Mouse (Mus musculus) lung, embryonic 16.5 days (tissue): Measurements from ENCODE around the gene Tas1r2. TPM values are rescaled to one million over a fixed set of nuclear protein-coding genes. Genes with fewer than 3 reads are reported as not detected.
A peak's percentile ranks its signal among the peaks of the same experiment; 100 is the strongest.

ENCODE experiments used
- ATAC-seq: fragments of 200-750 bp; cut with Nextera tagmentation; 2 replicates; pipeline ENCODE4 v1.8.0; 2017; ENCODE audit warnings: low read depth, mild to moderate bottlenecking, moderate library complexity
- H3K27ac ChIP-seq: fragments of 300-500 bp; sonication (generic); 2 replicates; pipeline ENCODE4 v1.5.1; 2014; ENCODE audit warnings: mild to moderate bottlenecking, control low read depth, low read length
- H3K27me3 ChIP-seq: fragments of 300-500 bp; sonication (generic); 2 replicates; pipeline ENCODE4 v1.6.1; 2014; ENCODE audit warnings: low read depth, low read length, mixed read lengths; ENCODE audit not compliant: control insufficient read depth, insufficient read depth
- H3K36me3 ChIP-seq: fragments of 300-500 bp; sonication (generic); 2 replicates; pipeline ENCODE4 v1.6.1; 2014; ENCODE audit warnings: low read length; ENCODE audit not compliant: control insufficient read depth, insufficient read depth
- H3K4me1 ChIP-seq: fragments of 300-500 bp; sonication (generic); replicated peaks from 2 replicates; pipeline ENCODE4 v1.6.1; 2014; ENCODE audit warnings: low read length, mixed read lengths; ENCODE audit not compliant: control insufficient read depth, insufficient read depth
- H3K4me2 ChIP-seq: fragments of 300-500 bp; sonication (generic); 2 replicates; pipeline ENCODE4 v1.6.1; 2014; ENCODE audit warnings: low read depth, low read length, control low read depth
- H3K4me3 ChIP-seq: fragments of 300-500 bp; sonication (generic); 2 replicates; pipeline ENCODE4 v1.5.1; 2014; ENCODE audit warnings: mild to moderate bottlenecking, low read length, control low read depth
- H3K9ac ChIP-seq: fragments of 300-500 bp; sonication (generic); 2 replicates; pipeline ENCODE4 v1.6.1; 2014; ENCODE audit warnings: low read length, control low read depth
- H3K9me3 ChIP-seq: fragments of 300-500 bp; sonication (generic); 2 replicates; pipeline ENCODE4 v1.6.1; 2016; ENCODE audit warnings: low read length; ENCODE audit not compliant: control insufficient read depth
- WGBS: fragments of 180-500 bp; shearing (Covaris S2); extraction: QIAGEN DNeasy Blood & Tissue Kit; methylation state at CpG from one replicate; pipeline ENCODE4 v1.1.7; 2014; 5-methylcytosine and 5-hydroxymethylcytosine counted together
- polyA plus RNA-seq: library from polyadenylated mRNA; unstranded; fragments of >200 nt; fragmentation: Nextera tagmentation; extraction: Ambion mirVana; gene quantifications from 2 replicates; pipeline ENCODE4 v1.2.1, GENCODE M21; 2015

Gene Tas1r2
- polyA plus RNA-seq, 1 experiment from 2014 or later = not detected

DNA sequence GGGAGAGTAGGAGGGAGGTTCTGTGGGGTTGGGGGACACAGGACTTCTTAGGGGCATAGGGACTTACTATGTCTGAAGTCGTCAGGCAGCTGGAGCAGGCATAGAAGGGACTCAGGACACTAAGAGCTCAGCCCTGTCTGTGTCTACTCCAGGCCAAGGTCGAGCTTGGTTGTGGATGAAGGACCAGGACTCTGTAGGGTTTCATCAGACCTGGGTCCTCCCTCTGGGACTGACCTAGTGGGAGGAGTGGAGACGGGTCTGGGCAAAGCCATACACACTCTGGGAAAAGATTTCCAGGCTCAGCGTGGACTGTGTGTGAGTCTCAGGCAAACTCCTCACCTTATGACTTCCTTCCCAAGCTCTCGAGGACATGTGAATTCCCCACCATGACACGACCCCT is 33.6 kb upstream of the Tas1r2 start:
- H3K4me1 ChIP-seq = peaks cover 34% of the 10 kb centered on the region
- no peak overlapping the region for H3K4me3 ChIP-seq
- H3K27ac ChIP-seq = no peak overlapping the region
- 0 out of 2 replicates have a peak, but pooled peaks cover 6% of the 10 kb centered on the region for H3K36me3 ChIP-seq
- H3K4me2 ChIP-seq = no peak overlapping the region
- WGBS = 74% methylated on average over 6 of the region's 6 CpGs
- no peak overlapping the region for H3K9ac ChIP-seq
- no peaks in the 10 kb centered on the region for H3K9me3 ChIP-seq
- H3K27me3 ChIP-seq = no peaks in the 10 kb centered on the region
- ATAC-seq = no peak

DNA sequence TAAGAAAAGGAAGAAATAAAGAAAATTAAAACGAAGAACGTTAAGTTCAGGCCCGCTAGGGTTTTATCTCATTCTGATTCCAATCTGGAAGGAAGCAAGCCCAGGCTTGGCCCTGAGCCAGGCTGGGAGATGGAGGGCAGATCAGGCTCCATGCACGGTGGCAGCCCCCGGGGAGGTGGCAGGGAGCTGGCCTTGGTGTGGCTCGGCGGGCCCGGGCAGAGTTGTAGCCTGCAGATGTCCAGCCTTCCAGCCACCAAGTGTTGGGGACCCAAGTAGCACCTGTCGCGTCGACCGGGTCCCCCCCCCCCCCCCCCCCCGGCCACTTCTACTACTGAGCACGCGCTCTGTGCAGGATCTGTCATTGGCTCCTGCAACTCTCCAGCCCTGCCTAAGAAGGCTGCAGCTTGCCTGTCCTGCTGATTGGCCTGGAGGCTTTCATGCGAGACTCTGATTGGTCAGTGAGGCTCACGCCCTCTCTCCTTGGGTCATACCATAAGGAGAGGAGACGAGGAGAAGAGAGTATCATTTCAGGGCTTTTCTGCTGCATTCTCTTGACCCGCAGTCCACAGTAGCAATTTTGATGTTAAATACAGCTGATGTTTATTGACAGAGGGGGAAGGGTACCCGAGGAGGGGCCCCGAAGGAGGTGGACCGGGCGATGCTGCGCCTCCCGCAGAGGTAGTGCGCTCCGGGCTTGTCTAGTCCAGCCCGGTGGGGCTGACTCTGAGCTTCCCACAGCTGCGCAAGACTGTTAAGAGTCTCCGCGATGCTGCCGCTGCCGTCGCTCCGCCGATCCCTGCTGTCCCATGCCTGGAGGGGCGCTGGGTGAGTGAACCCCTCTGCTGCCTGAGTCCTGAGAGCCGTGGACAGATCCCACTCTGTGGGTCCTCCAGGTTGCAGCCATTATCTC is 30.7 kb upstream of the Tas1r2 start, which contains the start of gene Aldh4a1:
Gene Aldh4a1, plus strand, starts transcription at position 494 of the 910 bp plus-strand sequence.
- H3K4me3 ChIP-seq = peak within 1 kb of the TSS; percentile 66
- peak within 1 kb of the TSS; percentile 74 for H3K9ac ChIP-seq
- H3K9me3 ChIP-seq = no peaks in the 10 kb centered on the region
- under 1% methylated on average over 32 of the region's 38 CpGs for WGBS
- H3K36me3 ChIP-seq = no peaks in the 10 kb centered on the region
- H3K27me3 ChIP-seq = no peaks in the 10 kb centered on the region
- peaks cover 19% of the 10 kb centered on the region for H3K4me1 ChIP-seq
- peak within 1 kb of the TSS; percentile 89 for H3K4me2 ChIP-seq
- peak; percentile 100 for ATAC-seq
- H3K27ac ChIP-seq = peak within 1 kb of the TSS; percentile 66

DNA sequence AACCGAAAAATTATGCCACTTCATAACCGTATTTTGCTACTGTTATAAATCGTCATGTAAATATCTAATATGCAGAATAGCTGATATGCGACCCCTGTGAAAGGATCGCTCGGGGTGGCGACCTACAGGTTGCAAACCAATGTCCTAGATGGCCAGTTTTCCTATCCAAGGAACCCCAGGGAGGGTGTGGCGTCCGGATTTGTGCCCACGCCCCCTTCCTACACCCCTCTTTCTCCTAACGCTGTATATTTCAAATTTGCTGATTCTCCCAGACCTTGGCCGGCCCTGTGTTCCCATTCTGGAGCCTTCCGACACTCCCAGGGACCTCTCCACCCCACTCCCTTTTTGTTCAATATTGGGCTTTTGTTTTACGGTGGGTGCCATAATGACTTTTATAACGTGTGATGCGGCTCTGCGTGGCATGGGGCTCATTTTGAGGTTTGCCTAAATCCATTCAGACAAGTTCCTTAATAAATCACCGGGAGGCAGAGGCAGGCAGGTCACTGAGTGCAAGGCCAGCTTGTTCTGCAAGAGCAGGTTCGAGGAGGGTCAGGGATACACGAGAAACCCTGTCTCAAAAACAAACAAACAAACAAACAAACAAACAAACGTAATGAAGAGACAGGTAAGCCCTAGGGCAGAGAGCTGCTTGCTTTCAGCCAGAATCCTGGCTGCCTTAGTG is 29.8 kb upstream of the Tas1r2 start:
- peak overlapping the region; percentile 89 for H3K4me2 ChIP-seq
- peak overlapping the region; percentile 66; the same call in 1 of the 2 replicates for H3K27ac ChIP-seq
- H3K9ac ChIP-seq = peak overlapping the region; percentile 74
- peaks cover 19% of the 10 kb centered on the region for H3K4me1 ChIP-seq
- no peaks in the 10 kb centered on the region for H3K27me3 ChIP-seq
- ATAC-seq = no peak
- WGBS = 18% methylated on average over 21 of the region's 21 CpGs
- no peaks in the 10 kb centered on the region for H3K9me3 ChIP-seq
- H3K36me3 ChIP-seq = no peaks in the 10 kb centered on the region
- H3K4me3 ChIP-seq = peak overlapping the region; percentile 66

DNA sequence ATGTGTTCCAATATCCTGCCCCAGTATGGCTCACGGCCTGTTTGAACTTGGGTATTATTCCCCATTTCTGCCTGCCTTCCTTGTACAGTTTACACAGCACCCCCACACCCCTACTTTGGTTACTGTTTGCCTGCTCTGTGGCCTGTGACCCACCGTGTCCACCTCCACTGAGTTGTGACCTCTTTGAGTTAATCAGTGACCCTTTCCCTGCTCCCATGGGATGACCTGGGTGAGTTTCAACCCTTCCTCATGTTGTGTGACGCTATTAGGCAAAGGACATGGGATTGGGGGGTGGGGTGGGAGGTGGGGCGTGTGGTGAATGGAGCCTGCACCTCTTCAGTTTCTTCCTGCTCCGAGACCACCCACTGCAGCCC is 29.2 kb upstream of the Tas1r2 start:
- WGBS = 38% methylated on average over 5 of the region's 5 CpGs
- H3K27ac ChIP-seq = no peak overlapping the region

DNA sequence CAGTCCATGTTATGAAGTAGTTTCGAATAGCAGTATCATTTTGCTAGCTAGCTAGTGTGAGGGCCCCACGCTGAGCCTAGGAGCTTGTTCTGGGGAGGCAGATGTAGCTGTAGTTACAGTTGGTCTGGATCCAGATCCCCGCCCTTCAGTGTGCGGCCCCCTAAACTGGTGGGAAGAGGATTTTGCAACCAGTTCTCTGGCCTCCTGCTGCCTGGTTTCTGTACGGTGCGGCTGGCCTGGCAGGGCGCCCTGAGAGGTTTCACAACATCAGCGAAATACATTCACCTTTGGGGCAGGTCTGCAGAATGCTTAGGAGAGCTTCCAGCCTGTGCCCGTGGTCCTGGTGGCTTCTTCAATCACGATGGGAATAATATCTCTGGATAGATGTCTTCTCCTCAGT is 28.6 kb upstream of the Tas1r2 start:
- no peak for ATAC-seq
- no peak overlapping the region for H3K4me3 ChIP-seq
- H3K4me1 ChIP-seq = peaks cover 19% of the 10 kb centered on the region
- H3K9me3 ChIP-seq = no peaks in the 10 kb centered on the region
- WGBS = 51% methylated on average over 10 of the region's 10 CpGs
- no peak overlapping the region for H3K27ac ChIP-seq
- H3K27me3 ChIP-seq = no peaks in the 10 kb centered on the region
- H3K9ac ChIP-seq = peak overlapping the region; percentile 22; the same call in 1 of the 2 replicates
- H3K4me2 ChIP-seq = peak overlapping the region; percentile 89
- H3K36me3 ChIP-seq = no peaks in the 10 kb centered on the region

More for the DNA sequence above, 29.2 kb upstream of the Tas1r2 start:
- Histone ChIP-seq H3K9ac (no peak overlapping the region), H3K27me3 (no peaks in the 10 kb centered on the region), H3K36me3 (no peaks in the 10 kb centered on the region), H3K9me3 (no peaks in the 10 kb centered on the region), H3K4me1 (peaks cover 19% of the 10 kb centered on the region), H3K4me3 (no peak overlapping the region; the same call in 1 of the 2 replicates), H3K4me2 (peak overlapping the region; percentile 89)
- no peak for ATAC-seq

DNA sequence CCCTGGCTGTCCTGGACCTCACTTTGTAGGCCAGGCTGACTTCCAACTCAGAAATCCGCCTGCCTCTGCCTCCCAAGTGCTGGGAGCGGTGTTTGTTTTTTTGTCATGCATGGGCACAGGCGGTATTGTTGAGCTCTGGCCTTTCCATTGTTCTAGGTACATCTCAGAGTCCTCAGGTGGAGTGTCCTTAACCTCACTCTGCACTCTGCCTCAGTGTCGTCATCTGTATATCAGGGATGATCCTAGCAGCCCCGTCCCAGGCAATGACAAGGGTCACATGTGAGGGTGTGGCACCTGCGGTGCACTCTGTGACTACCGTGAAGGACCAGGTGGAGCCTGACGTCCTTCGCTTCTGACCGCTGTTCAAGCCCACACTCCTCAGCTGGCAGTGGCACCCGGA is 26.0 kb upstream of the Tas1r2 start:
- peaks cover 32% of the 10 kb centered on the region for H3K4me1 ChIP-seq
- no peaks in the 10 kb centered on the region for H3K36me3 ChIP-seq
- H3K9me3 ChIP-seq = no peaks in the 10 kb centered on the region
- H3K27ac ChIP-seq = no peak overlapping the region
- WGBS = 87% methylated on average over 11 of the region's 11 CpGs
- no peak overlapping the region for H3K4me2 ChIP-seq
- H3K9ac ChIP-seq = no peak overlapping the region
- ATAC-seq = no peak
- H3K4me3 ChIP-seq = no peak overlapping the region
- no peaks in the 10 kb centered on the region for H3K27me3 ChIP-seq

DNA sequence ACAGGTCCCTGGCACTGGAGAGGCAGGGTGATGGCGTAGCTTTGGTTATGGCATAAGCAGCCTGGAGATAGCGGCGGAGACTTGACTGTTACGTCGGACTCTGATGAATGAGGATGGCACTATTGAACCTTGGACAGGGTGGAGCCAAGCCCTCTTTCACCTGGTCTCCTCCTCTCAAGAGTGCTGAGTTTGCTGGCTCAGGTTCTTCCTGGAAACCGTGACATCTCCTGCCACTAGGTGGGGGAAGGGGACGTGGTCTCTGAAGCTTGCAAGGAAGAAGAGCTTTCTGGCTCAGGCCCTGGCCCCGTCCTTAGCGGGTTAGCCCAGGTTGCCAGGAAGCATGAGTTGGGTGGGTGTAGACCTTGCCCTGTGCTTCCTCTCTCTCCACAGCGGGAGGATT is 23.2 kb upstream of the Tas1r2 start:
- Histone ChIP-seq H3K27ac (no peak overlapping the region), H3K4me2 (no peak overlapping the region), H3K9me3 (no peaks in the 10 kb centered on the region), H3K36me3 (no peaks in the 10 kb centered on the region), H3K4me3 (no peak overlapping the region), H3K9ac (no peak overlapping the region), H3K27me3 (no peaks in the 10 kb centered on the region), H3K4me1 (peaks cover 16% of the 10 kb centered on the region)
- WGBS = 61% methylated on average over 10 of the region's 10 CpGs
- no peak for ATAC-seq

DNA sequence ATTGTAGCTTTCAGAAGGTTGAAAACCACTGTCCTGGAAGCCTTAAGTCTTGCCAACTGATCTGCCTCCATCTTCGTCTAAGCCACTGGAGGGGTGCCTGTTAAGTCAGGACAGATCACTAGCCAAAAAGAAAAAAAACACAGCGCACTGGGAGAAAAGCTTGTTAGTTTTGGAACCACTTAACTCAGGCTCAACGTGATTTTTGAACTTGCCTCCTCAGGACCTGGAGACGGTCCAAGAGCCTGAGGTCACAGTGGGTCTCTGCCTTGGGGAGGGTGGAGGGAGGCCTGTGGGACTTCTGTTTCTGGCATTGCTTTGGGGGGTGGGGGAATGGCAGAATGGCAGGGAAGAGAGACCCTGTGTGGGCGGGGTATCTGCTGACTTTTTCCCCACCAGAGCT is 22.2 kb upstream of the Tas1r2 start:
- Histone ChIP-seq H3K4me3 (no peak overlapping the region), H3K27ac (no peak overlapping the region), H3K27me3 (no peaks in the 10 kb centered on the region), H3K4me2 (no peak overlapping the region), H3K9me3 (no peaks in the 10 kb centered on the region), H3K4me1 (peaks cover 16% of the 10 kb centered on the region), H3K9ac (no peak overlapping the region), H3K36me3 (no peaks in the 10 kb centered on the region)
- ATAC-seq = peak; percentile 30; the same call in 1 of the 2 replicates
- 34% methylated on average over 5 of the region's 5 CpGs for WGBS

DNA sequence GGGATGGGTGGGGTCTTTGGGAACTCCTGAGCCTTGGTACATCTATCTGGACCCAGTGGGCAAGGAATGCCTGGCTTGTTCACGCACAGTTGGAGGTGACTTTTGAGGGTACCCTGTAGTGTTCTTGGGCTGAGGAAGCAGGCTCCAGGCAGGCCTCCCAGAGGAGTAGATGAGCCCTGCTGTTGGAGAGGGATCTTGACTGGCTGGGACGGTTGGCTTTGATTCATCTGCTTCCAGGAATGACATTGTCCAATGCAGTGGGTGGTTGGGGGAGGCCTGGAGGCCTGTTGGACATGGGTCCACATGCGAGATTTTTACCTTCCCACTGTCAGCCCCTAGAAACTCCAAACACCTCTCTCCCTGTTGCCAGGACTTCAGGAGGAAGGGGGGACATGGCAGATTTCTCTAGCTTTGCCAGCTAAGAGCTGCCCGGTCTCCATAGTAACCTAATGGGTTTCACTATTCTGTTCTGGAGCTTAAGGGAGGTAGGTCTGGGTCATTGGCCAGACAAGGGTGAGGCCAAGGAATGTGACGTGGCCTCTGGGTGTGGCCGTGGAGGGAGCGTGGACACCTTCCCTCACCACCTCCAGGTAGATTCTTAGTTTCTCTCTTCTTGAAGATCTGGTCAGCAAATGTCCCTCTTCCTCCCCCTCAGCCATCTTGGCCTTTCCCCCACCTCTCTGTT is 21.6 kb upstream of the Tas1r2 start:
- peaks cover 16% of the 10 kb centered on the region for H3K4me1 ChIP-seq
- H3K36me3 ChIP-seq = no peaks in the 10 kb centered on the region
- WGBS = 73% methylated on average over 7 of the region's 7 CpGs
- no peak overlapping the region for H3K27ac ChIP-seq
- H3K9me3 ChIP-seq = no peaks in the 10 kb centered on the region
- no peak overlapping the region for H3K4me3 ChIP-seq
- no peak; the same call in 1 of the 2 replicates for ATAC-seq
- no peaks in the 10 kb centered on the region for H3K27me3 ChIP-seq
- no peak overlapping the region for H3K4me2 ChIP-seq
- no peak overlapping the region for H3K9ac ChIP-seq
